Mouse (Mus musculus): Measurements from ENCODE around the gene Mecom. TPM values are rescaled to one million over a fixed set of nuclear protein-coding genes. Genes with fewer than 3 reads are reported as not detected.

Mecom gene
- total and polyA plus RNA-seq, 3 experiments = not detected

DNA sequence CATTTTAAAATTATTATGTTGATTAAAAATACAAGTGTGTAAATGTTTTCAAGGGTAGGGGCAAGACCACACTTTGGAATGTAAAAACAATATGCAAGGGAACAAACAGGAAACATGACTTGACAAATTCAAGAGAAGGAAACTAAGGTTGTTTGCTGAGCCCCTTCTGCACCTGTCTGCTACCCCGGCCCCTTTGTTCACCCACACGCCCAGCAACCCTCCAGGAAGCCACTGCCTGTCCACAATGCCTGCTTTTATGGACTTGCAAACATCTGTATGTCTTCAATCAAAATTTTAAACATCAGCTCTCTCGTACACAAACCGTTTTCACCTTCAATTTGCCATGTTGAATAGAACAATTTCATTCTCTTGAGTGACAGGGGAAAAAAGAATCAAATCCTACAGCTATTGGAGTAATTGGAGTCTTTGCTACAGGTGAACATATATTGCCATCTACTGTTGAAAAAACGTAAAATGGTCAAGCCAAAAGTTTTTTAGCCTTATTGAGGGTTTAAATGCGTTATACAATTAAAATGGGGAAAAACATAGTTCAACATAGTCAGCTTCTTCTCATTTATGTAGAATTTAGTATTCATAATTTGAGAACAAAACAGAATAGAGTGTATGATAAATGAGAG is 13.0 kb upstream of the Mecom start:
- H3K27me3 ChIP-seq (replicated peaks) = no peaks in the 10 kb centered on the region
- H3K4me3 ChIP-seq (replicated peaks in 1 of 3; ENCODE audit: low read depth in 2 of 3, low read length in 2 of 3, poor library complexity in 1 of 3) = no peak overlapping the region
- in situ Hi-C loops (cut with MboI; ENCODE audit: low pct_ligation_motif_present, low pct_unique_long_range_greater_than_20kb, low sequenced_read_pairs) (no loop called here), dilution Hi-C loops (cut with MboI; ENCODE audit: extremely low pct_ligation_motif_present, extremely low pct_unique_long_range_greater_than_20kb, low sequenced_read_pairs) (no loop called here)
- no peaks in the 10 kb centered on the region for H3K9me3 ChIP-seq (replicated peaks; ENCODE audit: low read length)
- no peak for DNase-seq (ENCODE audit: extremely low read depth)
- no peak overlapping the region for H3K9ac ChIP-seq (ENCODE audit: insufficient read depth, low read depth)
- no peaks in the 10 kb centered on the region for H3K36me3 ChIP-seq (replicated peaks in 1 of 2; ENCODE audit: control insufficient read depth in 1 of 2, insufficient read depth in 1 of 2, low read length in 1 of 2)
- H3K79me2 ChIP-seq (replicated peaks; ENCODE audit: control insufficient read depth, extremely low read depth, insufficient read depth, poor library complexity, severe bottlenecking) = no peaks in the 10 kb centered on the region
- H3K27ac ChIP-seq (ENCODE audit: insufficient read depth, low read depth) = no peak overlapping the region
- no peak overlapping the region for H3K4me2 ChIP-seq (ENCODE audit: insufficient read depth, low read depth, poor library complexity, severe bottlenecking)
- TF ChIP-seq JUND (conservative IDR thresholded peaks at IDR 0.05; ENCODE audit: low read depth, low read length) (no peak), RCOR1 (conservative IDR thresholded peaks at IDR 0.05; ENCODE audit: low read depth, low read length) (no peak), ELF1 (IDR thresholded peaks at IDR 0.05; ENCODE audit: low read depth, low read length) (no peak), MYC (IDR thresholded peaks at IDR 0.05; ENCODE audit: low read depth, low read length) (no peak), USF2 (conservative IDR thresholded peaks at IDR 0.05; ENCODE audit: low read depth, low read length) (no peak), SMC3 (IDR thresholded peaks at IDR 0.05; ENCODE audit: low read depth, low read length) (peak; percentile 37), TBP (conservative IDR thresholded peaks at IDR 0.05; ENCODE audit: low read depth, low read length) (no peak), CTCF (conservative IDR thresholded peaks at IDR 0.05 in 1 of 2, IDR thresholded peaks at IDR 0.05 in 1 of 2; ENCODE audit: low read depth in 2 of 2, low read length in 2 of 2) (peak in 1 of 2 experiments; percentile 59; a peak in 2 of 4 replicates), RAD21 (IDR thresholded peaks at IDR 0.05; ENCODE audit: low read depth, low read length) (peak; percentile 71), POLR2A (IDR thresholded peaks at IDR 0.05; ENCODE audit: low read depth, low read length) (no peak), MAFK (IDR thresholded peaks at IDR 0.05; ENCODE audit: insufficient replicate concordance, low read length) (no peak), POLR2AphosphoS2 (IDR thresholded peaks at IDR 0.05; ENCODE audit: low read depth, low read length) (no peak), MEF2A (IDR thresholded peaks at IDR 0.05; ENCODE audit: borderline replicate concordance, low read depth, low read length) (no peak), EP300 (IDR thresholded peaks at IDR 0.05; ENCODE audit: low read length) (no peak), UBTF (IDR thresholded peaks at IDR 0.05; ENCODE audit: low read depth, low read length) (no peak), GABPA (IDR thresholded peaks at IDR 0.05; ENCODE audit: insufficient replicate concordance, low read depth, low read length) (no peak), PAX5 (IDR thresholded peaks at IDR 0.05; ENCODE audit: low read length) (no peak)
- no peaks in the 10 kb centered on the region; a peak in 1 of 4 replicates for H3K4me1 ChIP-seq (ENCODE audit: control insufficient read depth in 1 of 2, insufficient read depth in 2 of 2)

DNA sequence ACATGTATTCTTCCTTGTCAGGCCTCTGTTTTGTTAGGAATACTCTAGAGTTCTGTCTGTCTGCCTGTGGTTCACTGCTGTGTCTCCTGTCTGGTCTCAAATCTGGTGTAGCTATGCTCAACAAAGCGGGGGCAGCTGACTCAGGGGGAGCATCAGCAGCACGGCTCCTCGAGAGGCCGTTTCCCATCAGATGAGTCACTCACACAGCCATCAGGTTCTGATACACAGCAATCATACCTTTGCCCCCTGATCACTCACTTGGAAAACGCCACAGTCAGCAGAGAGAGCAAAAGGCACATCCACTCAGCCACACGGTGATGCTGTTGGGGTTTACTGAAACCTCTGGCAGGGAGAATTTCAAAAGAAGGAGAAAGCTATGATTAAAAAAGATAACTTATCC is 5.9 kb upstream of the Mecom start:
- TF ChIP-seq MYC (IDR thresholded peaks at IDR 0.05; ENCODE audit: low read depth, low read length) (no peak), MAZ (IDR thresholded peaks at IDR 0.05; ENCODE audit: low read depth, low read length) (no peak), GABPA (IDR thresholded peaks at IDR 0.05; ENCODE audit: insufficient replicate concordance, low read depth, low read length) (no peak), MXI1 (IDR thresholded peaks at IDR 0.05; ENCODE audit: low read depth, low read length) (no peak), POLR2AphosphoS2 (IDR thresholded peaks at IDR 0.05; ENCODE audit: low read depth, low read length) (no peak), RAD21 (IDR thresholded peaks at IDR 0.05; ENCODE audit: low read depth, low read length) (no peak), CTCF (conservative IDR thresholded peaks at IDR 0.05 in 1 of 2, IDR thresholded peaks at IDR 0.05 in 1 of 2; ENCODE audit: low read depth in 2 of 2, low read length in 2 of 2) (no peak), TBP (conservative IDR thresholded peaks at IDR 0.05; ENCODE audit: low read depth, low read length) (no peak), KAT2A (IDR thresholded peaks at IDR 0.05; ENCODE audit: insufficient replicate concordance, low read length) (no peak), CHD2 (IDR thresholded peaks at IDR 0.05; ENCODE audit: low read length) (no peak), PAX5 (IDR thresholded peaks at IDR 0.05; ENCODE audit: low read length) (no peak), USF2 (conservative IDR thresholded peaks at IDR 0.05; ENCODE audit: low read depth, low read length) (no peak), USF1 (IDR thresholded peaks at IDR 0.05; ENCODE audit: low read depth, low read length) (no peak), NRF1 (IDR thresholded peaks at IDR 0.05; ENCODE audit: low read depth, low read length) (no peak), JUND (conservative IDR thresholded peaks at IDR 0.05; ENCODE audit: low read depth, low read length) (no peak), JUN (IDR thresholded peaks at IDR 0.05; ENCODE audit: insufficient read depth, low read depth, low read length) (no peak)

More for the DNA sequence above, 5.9 kb upstream of the Mecom start:
- Histone ChIP-seq H3K36me3 (replicated peaks in 1 of 2; ENCODE audit: control insufficient read depth in 1 of 2, insufficient read depth in 1 of 2, low read length in 1 of 2) (no peaks in the 10 kb centered on the region), H3K4me1 (ENCODE audit: control insufficient read depth in 1 of 2, insufficient read depth in 2 of 2) (no peaks in the 10 kb centered on the region), H3K9ac (ENCODE audit: insufficient read depth, low read depth) (no peak overlapping the region), H3K79me2 (replicated peaks; ENCODE audit: control insufficient read depth, extremely low read depth, insufficient read depth, poor library complexity, severe bottlenecking) (no peaks in the 10 kb centered on the region), H3K27ac (ENCODE audit: insufficient read depth, low read depth) (no peak overlapping the region), H3K9me3 (replicated peaks; ENCODE audit: low read length) (no peaks in the 10 kb centered on the region), H3K27me3 (replicated peaks) (no peaks in the 10 kb centered on the region), H3K4me2 (ENCODE audit: insufficient read depth, low read depth, poor library complexity, severe bottlenecking) (no peak overlapping the region), H3K4me3 (replicated peaks in 1 of 3; ENCODE audit: low read depth in 2 of 3, low read length in 2 of 3, poor library complexity in 1 of 3) (no peak overlapping the region)
- in situ Hi-C loops (cut with MboI; ENCODE audit: low pct_ligation_motif_present, low pct_unique_long_range_greater_than_20kb, low sequenced_read_pairs) (no loop called here), dilution Hi-C loops (cut with MboI; ENCODE audit: extremely low pct_ligation_motif_present, extremely low pct_unique_long_range_greater_than_20kb, low sequenced_read_pairs) (no loop called here)
- DNase-seq (ENCODE audit: extremely low read depth) = no peak

Data from CH12.LX (cell line).